Mouse (Mus musculus) frontal cortex, postnatal 25 days (tissue): ENCODE measurements around the gene Cd300ld2.
"Not testable (repeated sequence)": the region's sequence is repeated elsewhere in the genome, so short reads cannot be mapped to it uniquely, and the experiment has no call there.

Experiments
- DNase-seq, 2 experiments: peaks; one replicate each; pipeline ENCODE4 v3.0.0; 2022; ENCODE audit warnings: low spot score in 2 of 2

Gene Cd300ld2

DNA sequence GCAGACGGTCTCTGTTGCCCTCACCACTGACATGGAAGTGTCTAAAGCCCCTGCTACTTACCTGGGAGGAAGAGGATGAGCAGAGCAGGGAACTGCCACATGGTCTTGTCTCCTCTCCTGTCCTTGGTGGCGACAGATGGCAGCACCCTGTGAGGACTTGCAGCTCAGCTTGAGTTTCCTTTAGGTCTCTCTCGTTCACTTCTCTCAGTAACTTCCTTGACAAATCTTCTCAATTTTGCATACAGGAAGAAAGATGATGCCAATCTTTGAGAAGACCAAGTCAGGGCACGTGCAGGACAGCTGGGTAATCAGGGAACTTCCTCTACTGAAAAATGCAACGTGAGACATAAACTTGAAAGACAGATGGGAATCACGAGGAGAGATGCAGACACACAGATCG, at the start of gene Cd300ld2:
Gene Cd300ld2, minus strand, starts transcription at position 101 of the 400 bp plus-strand sequence.
- DNase-seq, result not testable (repeated sequence)

DNA sequence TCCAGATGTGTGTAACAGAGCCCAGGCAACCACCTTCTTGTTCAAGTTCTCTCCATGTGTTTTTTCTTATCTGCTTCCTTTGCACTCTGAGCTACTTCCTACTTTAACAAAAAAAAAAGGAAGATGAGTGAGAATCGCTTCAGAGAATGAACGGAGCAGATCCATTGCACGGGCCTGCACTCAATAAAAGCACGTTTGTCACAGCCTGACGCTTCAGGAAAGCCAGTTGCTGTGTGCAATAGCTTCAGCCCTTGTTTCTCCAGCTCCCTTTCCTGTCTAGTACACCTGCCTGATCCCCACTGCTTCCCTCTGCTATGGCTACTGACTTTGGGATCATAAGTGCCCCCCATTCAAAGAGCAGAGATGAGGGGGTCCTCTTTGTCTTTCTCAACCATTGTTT, 46.1 kb upstream of the Cd300ld2 start, which contains the start of gene Cd300e:
Gene Cd300e, minus strand, starts transcription at position 101 of the 400 bp plus-strand sequence.
- DNase-seq, result no peak

GRCm38 (mm10) chr11:115059797-115060196, 43.8 kb upstream of the Cd300ld2 start:
- no peak for DNase-seq

- DNase-seq, result no peak
Observed at GRCm38 (mm10) chr11:115058701-115059100, 42.7 kb upstream of the Cd300ld2 start.

- no peak for DNase-seq
Observed at GRCm38 (mm10) chr11:115054537-115054936, 38.5 kb upstream of the Cd300ld2 start.

- DNase-seq, result no peak
Observed at GRCm38 (mm10) chr11:115052991-115053390, 37.0 kb upstream of the Cd300ld2 start.

DNA sequence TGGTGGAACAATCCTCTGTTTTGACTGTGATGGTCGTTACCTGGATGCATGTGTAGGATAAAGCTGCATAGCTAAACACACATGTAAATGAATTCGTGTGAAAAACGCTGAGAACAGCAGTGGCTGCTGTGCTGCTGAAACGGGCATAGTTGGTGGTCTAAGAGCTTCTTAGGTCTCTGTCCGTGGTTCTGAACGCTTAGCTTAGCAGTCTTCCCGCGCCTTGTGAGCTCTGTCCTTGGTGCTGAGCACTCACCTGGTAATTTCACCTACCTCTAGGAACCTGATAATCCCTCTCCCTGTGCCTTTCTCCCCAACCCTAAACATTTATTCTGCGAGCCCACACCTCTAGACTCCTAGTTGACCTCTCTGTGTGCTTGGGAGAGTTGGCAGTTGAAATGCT, 36.2 kb upstream of the Cd300ld2 start:
- DNase-seq, result no peak

GRCm38 (mm10) chr11:115049282-115049895, 33.4 kb upstream of the Cd300ld2 start:
- peak in 1 of 2 experiments; percentile 4 for DNase-seq

- DNase-seq, result no peak
Observed at GRCm38 (mm10) chr11:115048259-115048658, 32.3 kb upstream of the Cd300ld2 start, which contains the start of gene Cd300ld3. TSS of gene Cd300ld3 (minus strand) at chr11:115048409.

DNA sequence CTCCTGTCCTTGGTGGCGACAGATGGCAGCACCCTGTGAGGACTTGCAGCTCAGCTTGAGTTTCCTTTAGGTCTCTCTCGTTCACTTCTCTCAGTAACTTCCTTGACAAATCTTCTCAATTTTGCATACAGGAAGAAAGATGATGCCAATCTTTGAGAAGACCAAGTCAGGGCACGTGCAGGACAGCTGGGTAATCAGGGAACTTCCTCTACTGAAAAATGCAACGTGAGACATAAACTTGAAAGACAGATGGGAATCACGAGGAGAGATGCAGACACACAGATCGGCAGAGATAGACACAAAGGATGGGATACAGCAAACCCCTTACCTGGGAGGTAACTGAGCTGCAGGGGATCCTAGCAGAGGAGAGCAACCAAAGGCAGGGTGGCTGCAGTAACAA, 21.7 kb upstream of the Cd300ld2 start, which contains the start of gene Cd300ld5:
Gene Cd300ld5, minus strand, starts transcription at position 101 of the 400 bp plus-strand sequence.
- DNase-seq, result not testable (repeated sequence)

DNA sequence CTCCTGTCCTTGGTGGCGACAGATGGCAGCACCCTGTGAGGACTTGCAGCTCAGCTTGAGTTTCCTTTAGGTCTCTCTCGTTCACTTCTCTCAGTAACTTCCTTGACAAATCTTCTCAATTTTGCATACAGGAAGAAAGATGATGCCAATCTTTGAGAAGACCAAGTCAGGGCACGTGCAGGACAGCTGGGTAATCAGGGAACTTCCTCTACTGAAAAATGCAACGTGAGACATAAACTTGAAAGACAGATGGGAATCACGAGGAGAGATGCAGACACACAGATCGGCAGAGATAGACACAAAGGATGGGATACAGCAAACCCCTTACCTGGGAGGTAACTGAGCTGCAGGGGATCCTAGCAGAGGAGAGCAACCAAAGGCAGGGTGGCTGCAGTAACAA, 10.9 kb upstream of the Cd300ld2 start, which contains the start of gene Cd300ld4:
Gene Cd300ld4, minus strand, starts transcription at position 101 of the 400 bp plus-strand sequence.
- not testable (repeated sequence) for DNase-seq

DNA sequence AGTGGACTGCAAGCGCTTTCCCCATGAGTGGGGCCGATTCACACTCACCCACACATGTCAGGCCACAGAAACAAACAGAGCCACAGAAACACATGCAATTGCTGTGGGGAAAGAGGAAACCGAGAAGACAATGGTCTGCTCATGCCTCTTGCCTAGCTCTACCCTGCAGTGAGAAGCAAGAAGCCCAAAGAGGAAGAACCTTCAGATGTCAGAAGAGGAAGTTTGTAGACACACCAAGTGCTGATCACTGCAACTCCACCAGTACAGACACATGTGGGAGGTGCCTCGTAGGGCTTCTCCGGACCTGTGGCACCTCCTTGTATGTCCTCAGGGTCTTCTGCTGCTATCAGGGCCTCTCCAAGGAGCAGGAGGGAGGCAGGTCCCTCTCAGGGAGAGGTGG, 11.9 kb downstream of the Cd300ld2 start:
- no peak for DNase-seq

DNA sequence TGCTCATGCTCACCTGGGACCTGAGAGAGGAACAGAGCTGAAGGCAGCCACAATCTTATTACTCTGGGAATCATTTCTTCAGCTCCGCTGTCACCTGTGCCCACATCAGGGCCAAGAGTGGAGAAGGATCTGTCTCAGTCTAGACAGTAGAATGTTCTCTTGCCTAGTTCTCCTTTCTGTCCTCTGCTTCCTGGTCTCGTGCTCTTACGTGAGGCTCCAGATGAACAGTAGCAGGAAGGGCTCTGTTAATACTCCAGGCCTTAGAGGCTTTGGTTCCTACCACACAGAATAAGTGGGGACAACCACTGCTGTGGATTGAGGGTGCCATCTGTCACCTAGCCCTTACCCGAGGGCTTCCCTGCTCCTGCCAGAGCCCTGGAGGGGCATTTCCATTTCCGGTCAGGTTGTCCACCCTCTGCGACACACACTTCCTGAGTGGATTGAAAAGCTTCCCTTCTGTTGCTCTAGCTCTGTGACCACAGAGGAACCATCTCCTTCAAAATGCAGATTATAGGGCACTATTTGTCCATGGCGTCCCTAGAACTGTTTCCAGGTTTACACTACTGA, 14.4 kb downstream of the Cd300ld2 start, which contains the start of gene Cd300c2:
Gene Cd300c2, minus strand, starts transcription at position 407 of the 567 bp plus-strand sequence.
- no peak for DNase-seq

- no peak for DNase-seq
Observed at GRCm38 (mm10) chr11:114989793-114990192, 26.2 kb downstream of the Cd300ld2 start, which contains the start of gene Cd300ld. TSS of gene Cd300ld (minus strand) at chr11:114989922.

- DNase-seq, result no peak
Observed at GRCm38 (mm10) chr11:114981866-114982265, 34.1 kb downstream of the Cd300ld2 start.

GRCm38 (mm10) chr11:114972726-114973125, 43.3 kb downstream of the Cd300ld2 start:
- no peak for DNase-seq

GRCm38 (mm10) chr11:114968752-114969207, 47.2 kb downstream of the Cd300ld2 start, which contains the start of gene Cd300c:
TSS of gene Cd300c (minus strand) at chr11:114969157.
- no peak for DNase-seq

DNA sequence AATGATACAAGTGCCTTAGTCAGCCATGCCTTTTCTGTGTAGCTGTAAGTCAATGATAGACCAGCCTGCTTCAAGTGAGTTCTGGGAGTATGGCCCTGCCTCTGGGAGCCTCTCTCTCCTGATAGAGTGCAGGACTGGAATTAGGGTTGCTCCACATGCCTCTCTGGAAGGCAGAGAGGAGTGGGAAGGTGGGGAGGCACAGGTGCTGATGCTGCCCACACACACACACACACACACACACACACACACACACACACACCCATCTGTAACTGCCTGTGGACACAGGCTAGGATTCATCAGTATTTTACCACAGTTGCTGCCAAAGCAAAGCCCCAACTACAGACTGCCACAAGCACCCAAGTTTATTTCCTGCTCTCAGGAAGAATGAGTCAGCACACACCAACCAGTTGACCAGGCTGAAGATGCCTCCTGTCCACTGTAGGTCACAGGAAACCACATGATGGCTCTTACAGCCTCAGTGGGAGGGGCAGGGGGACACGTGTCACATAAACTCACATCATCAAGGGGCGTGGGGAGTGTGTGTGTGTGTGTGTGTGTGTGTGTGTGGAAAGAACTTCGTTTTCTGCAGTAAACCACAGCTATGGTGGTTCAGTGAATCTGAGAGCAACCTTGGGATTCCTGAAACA, 50.7 kb downstream of the Cd300ld2 start:
- DNase-seq, result no peak

- no peak for DNase-seq
Observed at GRCm38 (mm10) chr11:114960369-114960768, 55.6 kb downstream of the Cd300ld2 start.
